Mouse (Mus musculus) lung, adult 10 weeks (tissue): Measurements from ENCODE around the gene Zfp946. TPM values are rescaled to one million over a fixed set of nuclear protein-coding genes. Genes with fewer than 3 reads are reported as not detected.

ENCODE experiments used
- polyA plus RNA-seq: library from polyadenylated mRNA; stranded (reverse); fragments of 350-450 nt; fragmentation: Illumina TruSeq; extraction: RNeasy Lipid Tissue Mini Kit (QIAGEN cat#74804); gene quantifications from one replicate; pipeline ENCODE4 v1.2.3, GENCODE M21; 2014; ENCODE audit warnings: low read depth, low replicate concordance; ENCODE audit not compliant: insufficient read depth

Zfp946 gene
- polyA plus RNA-seq: 4.7 TPM

GRCm38 (mm10) chr17:22423952-22424617 is at the start of gene Zfp946:
Zfp946 (plus strand) TSS chr17:22424222.

Other genes starting within 250 kb of the Zfp946 start
- 2.0 TPM for gene Zfp994, start 198.6 kb upstream of the Zfp946 start, polyA plus RNA-seq
- gene CT030661.1, start 109.4 kb upstream of the Zfp946 start, polyA plus RNA-seq: 5.0 TPM
- gene Zfp944, start 62.8 kb upstream of the Zfp946 start, polyA plus RNA-seq: 5.5 TPM
- 6.5 TPM for gene Zfp758, start 62.8 kb upstream of the Zfp946 start, polyA plus RNA-seq
- gene Vmn2r111, start 149.3 kb downstream of the Zfp946 start, polyA plus RNA-seq: not detected
- gene Vmn2r112, start 176.7 kb downstream of the Zfp946 start, polyA plus RNA-seq: not detected